Mouse (Mus musculus) induced T-regulatory cell, adult 2 months (primary cell): ENCODE measurements around the gene Mmd.

Experiments used
- DNase-seq: peaks from one replicate; pipeline ENCODE4 v3.0.0-alpha.2; 2012; ENCODE audit warnings: low read depth

Mmd gene

DNA sequence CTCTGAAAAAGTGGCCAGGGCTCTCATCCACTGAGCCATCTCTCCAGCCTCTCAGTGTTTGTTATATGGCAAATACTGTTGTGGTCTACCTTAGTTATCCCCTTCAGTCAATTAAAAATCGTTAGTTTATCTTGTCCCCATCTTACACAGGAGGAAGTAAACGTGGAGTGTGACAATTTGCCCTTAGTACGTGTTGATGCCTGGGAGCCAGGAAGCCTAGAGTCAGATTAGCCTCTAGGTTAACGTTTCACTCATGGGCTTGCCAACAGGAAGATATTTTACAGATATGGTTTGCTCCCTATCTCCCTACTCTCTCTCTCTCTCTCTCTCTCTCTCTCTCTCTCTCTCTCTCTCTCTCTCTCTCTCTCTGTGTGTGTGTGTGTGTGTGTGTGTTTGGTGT lies 33.9 kb downstream of the Mmd start:
- no peak for DNase-seq

DNA sequence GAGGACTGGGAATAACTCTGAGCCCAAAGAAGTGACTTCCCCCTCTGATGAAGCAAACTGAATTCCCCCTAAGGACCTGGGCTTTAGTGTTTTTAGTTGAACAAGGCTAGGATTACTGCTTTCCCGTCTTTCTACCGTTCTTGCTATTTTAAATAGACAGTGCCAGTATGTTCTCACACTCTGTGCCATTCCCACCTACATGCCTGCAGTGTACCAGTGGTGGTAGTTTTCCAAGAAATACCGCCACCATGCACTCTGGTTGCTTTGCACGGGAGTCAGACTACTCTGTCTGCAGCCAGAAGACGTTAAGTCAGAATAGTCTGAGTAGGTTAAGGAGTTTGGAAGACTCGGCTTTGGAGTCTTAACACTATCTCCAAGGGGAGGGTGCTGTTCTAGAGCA lies 34.3 kb downstream of the Mmd start:
- no peak for DNase-seq

DNA sequence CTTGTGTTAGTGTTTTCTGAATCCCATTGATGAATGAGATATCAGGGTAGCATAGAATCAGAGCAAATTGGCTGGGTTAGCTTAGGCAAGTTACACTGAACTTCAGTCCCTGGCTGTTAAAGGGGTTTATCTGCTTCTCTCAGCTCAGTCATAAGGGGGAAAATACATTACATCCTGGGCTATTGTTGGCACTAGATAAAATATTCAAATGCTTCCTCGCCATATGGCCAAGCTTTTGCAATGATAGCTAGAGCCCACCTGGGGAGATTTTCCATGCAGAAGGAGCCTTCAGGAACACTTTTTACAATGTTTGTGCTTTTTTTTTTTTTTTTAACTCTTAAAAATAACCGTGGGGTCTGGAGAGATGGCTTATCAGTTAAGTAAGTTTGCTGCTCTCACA lies 34.8 kb downstream of the Mmd start:
- no peak for DNase-seq

DNA sequence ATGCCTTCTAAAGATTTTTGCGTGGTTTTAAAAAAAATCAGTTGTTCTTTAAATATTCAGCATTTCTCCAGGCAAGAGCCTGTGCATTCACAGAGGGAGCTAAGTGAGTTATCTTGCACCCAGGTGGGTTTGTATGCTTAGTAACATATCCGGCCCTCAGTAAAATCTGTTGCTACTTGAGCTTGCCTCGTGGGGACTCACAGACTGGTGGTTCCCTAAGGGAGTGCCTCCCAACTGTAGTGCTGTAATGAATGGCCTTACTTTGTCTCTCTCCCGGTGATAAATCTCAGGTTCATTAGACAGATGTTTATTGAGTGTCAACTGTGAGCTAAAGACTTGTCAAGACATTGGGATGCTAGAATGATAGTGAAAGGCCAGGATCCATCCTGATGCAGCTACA lies 35.4 kb downstream of the Mmd start:
- DNase-seq = no peak

DNA sequence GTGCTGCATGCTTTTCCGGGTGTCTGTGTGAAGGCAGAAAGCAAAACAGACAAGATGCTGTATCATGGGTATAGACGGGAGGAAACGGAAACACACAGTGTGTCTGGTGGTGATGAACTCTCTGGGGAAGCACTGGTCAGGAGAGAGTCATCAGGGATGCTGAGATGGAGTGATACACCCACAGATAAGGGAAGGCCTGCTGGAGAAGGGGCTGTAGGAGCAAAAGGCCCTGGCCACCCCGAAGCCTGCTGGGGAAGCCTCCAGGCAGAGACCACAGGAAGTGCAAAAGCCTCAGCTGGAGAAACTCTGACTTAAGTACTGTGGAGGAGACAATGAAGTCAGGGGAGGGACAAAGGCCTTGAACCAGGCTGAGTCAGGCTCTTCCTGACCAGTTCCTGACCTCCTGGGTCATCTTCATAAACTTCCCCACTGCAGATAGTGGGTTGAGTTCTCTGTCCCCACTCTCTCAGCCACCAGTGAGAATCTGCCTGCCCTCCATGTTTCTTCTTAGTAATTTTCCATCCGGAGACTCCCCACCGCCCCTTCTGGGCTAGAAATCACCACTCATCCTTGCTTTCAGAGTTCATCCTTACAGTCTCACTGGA lies 37.4 kb downstream of the Mmd start:
- no peak for DNase-seq

DNA sequence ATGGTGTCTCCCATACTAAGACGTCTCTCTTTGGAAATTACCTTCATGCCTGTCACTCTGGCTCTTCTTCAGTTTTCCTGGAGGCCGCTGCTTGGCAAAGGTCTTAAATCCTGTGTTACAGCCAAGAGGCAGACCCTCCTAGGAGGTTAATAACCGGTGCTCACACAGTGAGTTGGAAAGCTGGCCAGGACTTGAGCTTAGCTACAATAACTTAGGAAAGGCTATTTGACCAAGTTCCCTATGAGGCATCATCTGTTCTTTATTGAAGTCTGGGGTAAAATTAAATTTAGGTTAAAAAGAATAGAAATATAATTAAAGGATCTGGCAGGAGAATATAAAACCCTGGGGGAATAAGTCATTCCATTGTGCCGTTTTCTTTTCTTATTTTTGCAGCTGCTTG lies 41.9 kb downstream of the Mmd start:
- no peak for DNase-seq

DNA sequence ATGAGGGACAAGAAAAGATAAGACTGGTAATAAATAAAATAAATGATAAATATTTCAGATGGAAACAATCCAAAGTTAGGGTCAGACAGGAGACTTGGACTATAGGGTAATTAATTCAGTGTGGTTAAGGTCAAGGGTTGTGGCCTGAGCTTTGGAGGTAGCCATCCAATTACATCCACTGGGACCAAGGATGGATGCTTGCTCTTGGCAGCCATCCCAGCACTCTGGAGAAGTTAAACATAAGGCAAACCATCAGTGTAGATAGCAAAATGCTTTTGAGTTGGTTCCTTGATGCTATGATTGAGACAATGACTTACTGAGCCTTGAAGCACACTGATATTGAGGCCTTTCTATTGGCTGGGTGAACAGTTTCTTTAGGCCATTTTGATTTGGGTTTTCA lies 43.5 kb downstream of the Mmd start:
- DNase-seq = no peak

DNA sequence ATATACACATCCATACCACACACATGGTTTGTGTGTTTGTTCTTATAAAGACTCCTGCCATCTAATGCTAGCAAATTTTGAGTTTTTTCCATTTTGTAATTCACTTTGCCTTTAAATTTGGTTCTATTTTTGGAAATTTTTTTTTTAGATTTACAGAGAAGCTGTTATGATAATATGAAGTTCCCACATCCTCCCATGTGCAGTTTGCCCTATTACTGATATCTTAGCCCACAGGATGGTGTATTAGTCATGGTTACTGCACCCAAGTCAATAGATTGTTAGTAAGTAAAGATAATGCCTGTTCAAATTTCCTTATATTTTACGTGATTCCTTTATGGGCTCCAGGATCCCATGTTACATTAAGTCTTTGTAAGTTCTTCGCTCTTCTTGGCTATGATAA lies 45.4 kb downstream of the Mmd start:
- no peak for DNase-seq

DNA sequence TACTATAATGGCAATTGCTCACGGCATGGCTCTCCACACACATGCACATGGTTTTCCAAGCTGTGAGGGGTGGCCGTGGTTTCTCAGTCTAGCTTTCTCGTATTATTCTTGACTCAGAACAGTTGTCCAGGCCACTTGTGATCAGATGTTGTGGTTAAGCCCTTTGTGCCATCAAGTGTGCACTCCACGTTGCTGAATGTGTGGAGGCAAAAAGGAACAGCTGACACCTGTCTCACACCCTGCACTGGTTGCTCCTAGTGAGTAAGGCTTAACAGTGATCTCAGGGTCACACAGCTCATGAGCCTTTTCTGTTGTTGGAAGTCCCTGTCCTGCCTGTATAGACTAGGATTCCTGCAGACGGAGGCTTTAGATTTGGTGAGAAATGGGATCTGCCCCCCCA lies 56.8 kb downstream of the Mmd start:
- DNase-seq = no peak

DNA sequence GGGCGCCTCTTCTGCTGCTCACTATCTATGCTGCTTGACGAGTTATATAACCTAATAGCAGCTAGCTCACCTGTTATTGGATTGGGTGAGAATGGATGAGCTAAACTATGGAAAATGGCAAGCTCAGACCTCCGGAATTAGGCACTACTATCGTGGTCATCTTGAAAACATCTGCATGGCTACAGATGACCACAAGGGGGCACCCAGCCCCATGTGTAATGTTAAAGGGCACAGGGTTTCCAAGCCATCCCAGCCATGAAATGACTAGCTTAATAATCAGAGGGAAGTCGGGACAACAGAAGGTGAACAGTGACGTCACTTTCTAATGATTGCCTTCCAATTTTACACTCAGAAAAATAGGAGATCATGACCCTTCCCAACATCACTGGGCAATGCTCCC lies 57.7 kb downstream of the Mmd start:
- DNase-seq = peak; percentile 51

DNA sequence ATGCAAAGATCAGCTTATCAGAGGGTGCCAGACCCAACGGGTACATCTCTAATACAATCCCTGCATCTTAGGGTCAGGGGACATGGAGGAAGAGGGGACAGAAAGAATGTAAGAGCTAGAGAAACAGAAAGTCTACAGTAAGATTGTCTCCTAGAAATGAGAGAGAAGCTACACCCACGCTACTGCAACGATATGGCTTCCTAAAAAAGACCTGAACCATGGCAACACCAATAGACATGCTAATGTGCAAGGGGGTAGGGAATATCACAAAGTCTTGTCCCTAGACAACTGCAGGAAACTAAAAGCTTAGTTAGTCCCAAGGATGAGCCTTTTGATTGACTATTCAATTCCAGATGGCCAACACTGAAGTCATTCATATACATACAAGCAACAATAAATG lies 65.3 kb downstream of the Mmd start:
- DNase-seq = no peak

DNA sequence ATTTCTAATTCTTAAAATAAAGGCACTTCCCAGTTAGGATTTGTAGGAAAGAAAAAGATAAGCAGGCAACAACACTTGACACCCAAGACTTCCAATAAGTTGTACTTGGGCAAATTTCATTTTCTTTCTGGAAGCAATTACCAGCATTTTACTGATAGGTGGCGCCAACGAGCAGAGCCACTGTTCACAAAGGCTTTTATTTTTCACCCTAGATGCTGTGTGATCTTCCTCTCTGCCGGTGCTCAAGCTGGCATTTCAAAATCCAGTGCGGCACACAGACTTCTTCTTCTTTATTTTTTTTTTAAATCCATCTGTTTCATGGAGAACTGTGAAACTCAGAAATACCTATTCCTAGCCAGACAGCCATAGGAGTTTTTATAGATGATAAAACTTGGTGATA lies 68.2 kb downstream of the Mmd start:
- peak; percentile 62 for DNase-seq

DNA sequence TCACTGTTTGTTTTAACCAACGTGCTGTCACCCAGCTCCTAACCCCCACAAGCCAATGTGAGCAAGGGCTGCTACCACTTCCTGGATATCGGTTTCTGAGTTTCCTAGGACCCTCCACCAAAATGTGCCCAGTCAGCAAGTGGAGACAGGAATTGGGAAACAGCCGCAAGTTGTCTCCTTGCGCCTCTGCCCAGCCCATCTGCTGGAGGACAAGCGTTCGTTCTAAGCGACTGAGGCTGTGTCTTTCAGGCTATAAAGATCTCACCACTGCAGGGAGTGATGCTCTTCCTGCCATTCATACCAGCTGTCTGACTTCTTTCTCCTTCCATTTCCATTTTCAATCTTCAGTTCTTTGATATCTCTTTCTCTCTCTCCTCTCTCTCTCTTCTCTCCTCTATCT lies 71.7 kb downstream of the Mmd start:
- no peak for DNase-seq

DNA sequence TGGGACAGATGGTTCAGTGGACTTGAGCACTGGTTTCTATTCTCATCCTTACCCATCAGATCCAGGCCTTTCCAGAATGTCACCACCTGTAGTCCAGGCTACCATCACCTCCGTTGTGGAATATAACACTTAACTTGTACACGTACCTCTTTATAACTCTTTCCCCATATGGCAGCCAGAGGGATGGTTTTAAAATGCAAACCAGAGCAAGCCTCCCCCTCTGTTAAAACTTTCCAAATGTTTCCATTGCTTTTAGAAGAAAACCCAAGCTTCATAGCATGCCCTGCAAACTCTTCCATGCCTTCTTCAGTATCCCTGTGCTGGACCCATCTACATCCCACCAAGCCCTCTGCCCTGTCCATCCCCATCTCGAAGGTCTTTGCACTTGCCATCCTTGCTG lies 75.3 kb downstream of the Mmd start:
- DNase-seq = no peak

DNA sequence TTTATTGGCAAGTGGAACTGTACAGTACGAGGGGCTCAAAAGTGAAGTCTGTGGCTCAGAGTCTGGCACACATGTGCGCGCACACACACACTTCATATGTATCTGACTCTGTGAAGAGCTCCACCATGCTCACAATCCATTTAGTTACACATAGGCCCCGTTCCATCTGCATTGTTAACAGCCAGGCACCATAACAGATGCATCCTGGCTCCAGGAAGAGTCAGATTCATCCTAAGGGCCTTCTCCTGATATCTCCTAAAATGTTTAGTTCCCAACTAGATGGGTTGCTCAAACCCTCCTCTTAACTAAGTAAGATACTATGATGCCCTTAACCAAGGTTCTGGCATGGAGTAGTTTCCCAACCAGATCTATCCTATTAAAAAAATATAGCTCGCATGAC lies 76.9 kb downstream of the Mmd start:
- no peak for DNase-seq

DNA sequence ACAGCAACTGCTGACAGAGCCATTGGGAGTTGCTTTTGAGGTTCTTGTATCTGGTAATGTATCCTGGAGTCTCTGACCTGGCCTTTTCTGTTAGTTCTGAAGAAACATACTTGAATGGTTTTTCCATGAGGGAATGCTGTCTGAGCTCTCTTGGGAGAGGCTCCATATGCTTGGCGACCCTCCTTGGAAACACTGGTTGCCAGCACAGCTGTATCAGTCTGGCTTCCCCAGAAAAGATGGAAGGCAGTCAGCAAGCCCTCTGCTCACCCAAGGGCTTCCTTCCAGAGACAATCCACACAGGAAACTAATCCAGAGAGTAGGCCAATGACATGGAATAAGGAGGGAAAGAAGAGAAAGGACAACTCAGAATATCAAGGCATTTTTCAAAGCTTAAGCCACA lies 77.6 kb downstream of the Mmd start:
- no peak for DNase-seq
